Mouse (Mus musculus) heart, postnatal 25 days (tissue): ENCODE measurements around the gene Gdf7. TPM values are rescaled to one million over a fixed set of nuclear protein-coding genes. Genes with fewer than 3 reads are reported as not detected.

Experiments used
- DNase-seq: peaks from one replicate; pipeline ENCODE4 v3.0.0; 2022; ENCODE audit warnings: low spot score
- intact Hi-C: fragments of 180-260 bp; cut with DNase I; formaldehyde crosslinking; loops from one replicate; pipeline ENCODE4 v1.15.1; 2025
- total RNA-seq, 2 experiments: library from RNA; stranded (reverse); gene quantifications; 2 replicates each; pipeline ENCODE4 v1.2.3; 2021

Gdf7 gene
- total RNA-seq, 2 experiments from 2014 or later = 0.23 to 0.53 TPM

- DNase-seq = no peak
- intact Hi-C loops = no loop called here
Measured at GRCm38 (mm10) chr12:8300521-8300920, 1.2 kb downstream of the Gdf7 start.

- intact Hi-C loops = no loop called here
- DNase-seq = no peak
Measured at GRCm38 (mm10) chr12:8300111-8300480, 1.7 kb downstream of the Gdf7 start.

- no peak for DNase-seq
- intact Hi-C loops = no loop called here
Measured at GRCm38 (mm10) chr12:8299143-8300110, 2.3 kb downstream of the Gdf7 start.

- DNase-seq = no peak
- intact Hi-C loops = no loop called here
Measured at GRCm38 (mm10) chr12:8298361-8299142, 3.2 kb downstream of the Gdf7 start.

- intact Hi-C loops = no loop called here
- DNase-seq = no peak
Measured at GRCm38 (mm10) chr12:8297586-8298214, 4.1 kb downstream of the Gdf7 start.

GRCm38 (mm10) chr12:8296154-8296553, 5.6 kb downstream of the Gdf7 start:
- DNase-seq = no peak
- intact Hi-C loops = no loop called here

- intact Hi-C loops = no loop called here
Measured at GRCm38 (mm10) chr12:8295307-8295913, 6.3 kb downstream of the Gdf7 start.

GRCm38 (mm10) chr12:8291157-8291853, 10.4 kb downstream of the Gdf7 start:
- intact Hi-C loops = loop anchor here (5.0 kb wide), 1 partner anchor 49 kb away; no protein-coding TSS in a partner anchor
- DNase-seq = no peak

More at GRCm38 (mm10) chr12:8295307-8295913, 6.3 kb downstream of the Gdf7 start:
- DNase-seq = no peak

GRCm38 (mm10) chr12:8289499-8289898, 12.3 kb downstream of the Gdf7 start:
- no peak for DNase-seq
- intact Hi-C loops = no loop called here

- intact Hi-C loops = no loop called here
- no peak for DNase-seq
Measured at GRCm38 (mm10) chr12:8289099-8289498, 12.7 kb downstream of the Gdf7 start.

- no peak for DNase-seq
- intact Hi-C loops = no loop called here
Measured at GRCm38 (mm10) chr12:8287970-8288369, 13.8 kb downstream of the Gdf7 start.

GRCm38 (mm10) chr12:8281225-8282017, 20.3 kb downstream of the Gdf7 start:
- intact Hi-C loops = no loop called here
- no peak for DNase-seq

GRCm38 (mm10) chr12:8275424-8275823, 26.3 kb downstream of the Gdf7 start:
- DNase-seq = no peak
- intact Hi-C loops = no loop called here

GRCm38 (mm10) chr12:8273471-8274171, 28.1 kb downstream of the Gdf7 start:
- intact Hi-C loops = no loop called here
- DNase-seq = no peak

- DNase-seq = no peak
- intact Hi-C loops = no loop called here
Measured at GRCm38 (mm10) chr12:8271405-8271804, 30.3 kb downstream of the Gdf7 start.

GRCm38 (mm10) chr12:8269627-8270026, 32.1 kb downstream of the Gdf7 start:
- no peak for DNase-seq
- intact Hi-C loops = no loop called here

GRCm38 (mm10) chr12:8266311-8266710, 35.4 kb downstream of the Gdf7 start:
- intact Hi-C loops = no loop called here
- no peak for DNase-seq

- DNase-seq = no peak
- intact Hi-C loops = no loop called here
Measured at GRCm38 (mm10) chr12:8260297-8260696, 41.5 kb downstream of the Gdf7 start.
